Mouse (Mus musculus) kidney, adult 2 months (tissue): ENCODE results near the gene Fgg.

Source experiments
- CTCF ChIP-seq: fragments of 200-500 bp; conservative IDR thresholded peaks from 2 replicates; pipeline ENCODE4 v1.5.1; 2011; ENCODE audit warnings: low read depth, mild to moderate bottlenecking, control low read depth, low read length, moderate library complexity, mixed read lengths; ENCODE audit not compliant: insufficient read depth, insufficient read length
- POLR2A ChIP-seq: fragments of 200-500 bp; IDR thresholded peaks from one replicate; pipeline ENCODE4 v1.6.1; 2011; ENCODE audit warnings: low read depth, low read length, control low read depth

DNA sequence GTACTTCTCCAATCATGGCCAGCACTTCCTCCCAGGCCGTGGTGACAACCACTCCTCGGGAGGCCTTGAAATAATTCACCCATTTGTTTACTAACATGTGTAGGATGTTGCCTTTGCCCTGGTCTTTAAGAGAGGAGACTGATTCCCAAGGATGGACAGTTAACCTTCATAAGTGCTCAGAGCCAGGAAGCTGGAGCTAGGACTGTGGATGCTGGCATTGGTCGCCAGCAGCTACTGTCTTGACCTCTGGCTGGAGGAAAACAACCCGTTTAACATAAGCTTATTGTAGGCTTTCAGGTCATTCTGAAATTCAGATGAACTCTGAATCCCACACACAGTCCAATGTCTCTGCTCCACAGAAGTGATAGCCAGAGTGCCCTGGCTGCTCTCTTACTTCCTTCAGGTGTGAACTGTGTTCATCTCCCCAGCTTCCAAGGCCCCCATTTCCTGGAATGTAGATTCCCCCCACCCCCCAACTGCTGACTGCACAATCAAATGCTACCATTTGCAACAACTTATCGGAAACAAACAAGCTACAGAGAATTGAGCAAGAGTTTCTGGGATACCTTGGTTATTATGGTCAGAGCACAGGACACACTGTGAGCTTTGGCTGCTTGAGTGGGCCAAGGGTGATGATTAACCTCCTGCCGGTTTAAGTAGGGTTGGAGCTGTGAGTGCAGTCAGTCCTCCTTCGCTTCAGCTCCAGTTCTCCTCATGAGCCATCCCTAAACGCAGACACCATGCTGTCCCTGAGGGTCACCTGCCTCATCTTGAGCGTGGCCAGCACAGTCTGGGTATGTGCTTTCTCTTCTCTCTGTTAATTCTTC is 18.2 kb downstream of the Fgg start, which contains the start of gene Fga:
- TF ChIP-seq POLR2A (peak; percentile 41), CTCF (no peak; the same call in 1 of the 2 replicates)
